Mouse (Mus musculus) hindbrain, postnatal 0 days (tissue): ENCODE measurements at regions not wholly inside any gene's neighbourhood (a gene's known extent, or its start where the extent isn't known, plus 50 kb on each side); places are given as distances from the start of the nearest gene placed in this dataset.
A peak's percentile ranks its signal among the peaks of the same experiment; 100 is the strongest.
"Not testable (repeated sequence)": the region's sequence is repeated elsewhere in the genome, so short reads cannot be mapped to it uniquely, and the experiment has no call there.

Experiments
- ATAC-seq: fragments of 200-750 bp; cut with Nextera tagmentation; 2 replicates; pipeline ENCODE4 v1.8.0; 2017; ENCODE audit warnings: mild to moderate bottlenecking, moderate TSS enrichment, moderate library complexity
- DNase-seq: peaks from one replicate; pipeline ENCODE4 v3.0.0-alpha.2; 2015; ENCODE audit warnings: low spot score
- H3K27ac ChIP-seq: fragments of 300-500 bp; sonication (generic); 2 replicates; pipeline ENCODE4 v1.5.1; 2014; ENCODE audit warnings: mild to moderate bottlenecking
- H3K27me3 ChIP-seq: fragments of 300-500 bp; sonication (generic); 2 replicates; pipeline ENCODE4 v1.6.1; 2014; ENCODE audit warnings: low read length, mixed read lengths; ENCODE audit not compliant: insufficient read depth
- H3K36me3 ChIP-seq: fragments of 300-500 bp; sonication (generic); 2 replicates; pipeline ENCODE4 v1.6.1; 2014; ENCODE audit warnings: low read length, mixed read lengths; ENCODE audit not compliant: insufficient read depth
- H3K4me1 ChIP-seq: fragments of 300-500 bp; sonication (generic); 2 replicates; pipeline ENCODE4 v1.6.1; 2014; ENCODE audit warnings: antibody characterized with exemption, low read length, mixed read lengths; ENCODE audit not compliant: insufficient read depth
- H3K4me2 ChIP-seq: fragments of 300-500 bp; sonication (generic); 2 replicates; pipeline ENCODE4 v1.6.1; 2014; ENCODE audit warnings: low read depth, mild to moderate bottlenecking, low read length, moderate library complexity, mixed read lengths
- H3K4me3 ChIP-seq: fragments of 300-500 bp; sonication (generic); 2 replicates; pipeline ENCODE4 v1.5.1; 2014; ENCODE audit warnings: low read length
- H3K9ac ChIP-seq: fragments of 300-500 bp; sonication (generic); replicated peaks from 2 replicates; pipeline ENCODE4 v1.6.1; 2014; ENCODE audit warnings: mild to moderate bottlenecking, low read length, moderate library complexity, mixed read lengths
- H3K9me3 ChIP-seq: fragments of 300-500 bp; sonication (generic); 2 replicates; pipeline ENCODE4 v1.6.1; 2016; ENCODE audit warnings: low read length, mixed read lengths
- CTCF ChIP-seq: IDR thresholded peaks from 2 replicates; pipeline ENCODE4 v1.5.1; 2016; ENCODE audit warnings: antibody characterized with exemption, control low read depth, low read depth
- WGBS: fragments of 180-500 bp; shearing (Covaris S2); extraction: QIAGEN DNeasy Blood & Tissue Kit; methylation state at CpG from one replicate; pipeline ENCODE4 v1.1.7; 2014; 5-methylcytosine and 5-hydroxymethylcytosine counted together

- no peak for TF ChIP-seq CTCF
- 35% methylated on average over 4 of the region's 4 CpGs for WGBS
- H3K9me3 ChIP-seq = no peaks in the 10 kb centered on the region
- peaks cover 6% of the 10 kb centered on the region; the same call in 1 of the 2 replicates for H3K4me1 ChIP-seq
- no peaks in the 10 kb centered on the region for H3K36me3 ChIP-seq
- H3K27me3 ChIP-seq = no peaks in the 10 kb centered on the region
- H3K4me3 ChIP-seq = no peak overlapping the region
- no peak overlapping the region for H3K4me2 ChIP-seq
- no peak overlapping the region for H3K9ac ChIP-seq
- peak; percentile 24; the same call in 1 of the 2 replicates for ATAC-seq
- H3K27ac ChIP-seq = no peak overlapping the region
- no peak for DNase-seq
These were observed 102.3 kb upstream of the A430005L14Rik start for GRCm38 (mm10) chr4:153854748-153855092.

GRCm38 (mm10) chr4:153861420-153861819 is 95.6 kb upstream of the A430005L14Rik start:
- Histone ChIP-seq H3K36me3 (no peaks in the 10 kb centered on the region), H3K9me3 (no peaks in the 10 kb centered on the region), H3K4me3 (no peak overlapping the region), H3K4me1 (no peaks in the 10 kb centered on the region), H3K27me3 (no peaks in the 10 kb centered on the region), H3K4me2 (no peak overlapping the region), H3K9ac (no peak overlapping the region), H3K27ac (no peak overlapping the region)
- DNase-seq (peak; percentile 33), ATAC-seq (no peak)
- TF ChIP-seq CTCF = 0 out of 2 replicates have a peak, but pooled peaks have one; percentile 26
- WGBS = 61% methylated on average over 8 of the region's 8 CpGs

GRCm38 (mm10) chr4:153862121-153862660 is 94.8 kb upstream of the A430005L14Rik start:
- 78% methylated on average over 12 of the region's 12 CpGs for WGBS

GRCm38 (mm10) chr4:153872346-153872745 is 84.7 kb upstream of the A430005L14Rik start:
- Histone ChIP-seq H3K9ac (no peak overlapping the region), H3K27me3 (no peaks in the 10 kb centered on the region), H3K4me3 (no peak overlapping the region), H3K4me1 (no peaks in the 10 kb centered on the region), H3K9me3 (no peaks in the 10 kb centered on the region), H3K36me3 (no peaks in the 10 kb centered on the region), H3K27ac (no peak overlapping the region), H3K4me2 (no peak overlapping the region)
- WGBS = 64% methylated on average over 3 of the region's 3 CpGs
- DNase-seq (no peak), ATAC-seq (no peak)
- no peak for TF ChIP-seq CTCF

More at GRCm38 (mm10) chr4:153862121-153862660, 94.8 kb upstream of the A430005L14Rik start:
- no peak overlapping the region for H3K27ac ChIP-seq
- DNase-seq = no peak
- no peak overlapping the region for H3K4me3 ChIP-seq
- no peaks in the 10 kb centered on the region for H3K4me1 ChIP-seq
- H3K4me2 ChIP-seq = no peak overlapping the region
- no peaks in the 10 kb centered on the region for H3K36me3 ChIP-seq
- H3K27me3 ChIP-seq = no peaks in the 10 kb centered on the region
- no peak overlapping the region for H3K9ac ChIP-seq
- no peak for TF ChIP-seq CTCF
- ATAC-seq = no peak
- no peaks in the 10 kb centered on the region for H3K9me3 ChIP-seq

DNA sequence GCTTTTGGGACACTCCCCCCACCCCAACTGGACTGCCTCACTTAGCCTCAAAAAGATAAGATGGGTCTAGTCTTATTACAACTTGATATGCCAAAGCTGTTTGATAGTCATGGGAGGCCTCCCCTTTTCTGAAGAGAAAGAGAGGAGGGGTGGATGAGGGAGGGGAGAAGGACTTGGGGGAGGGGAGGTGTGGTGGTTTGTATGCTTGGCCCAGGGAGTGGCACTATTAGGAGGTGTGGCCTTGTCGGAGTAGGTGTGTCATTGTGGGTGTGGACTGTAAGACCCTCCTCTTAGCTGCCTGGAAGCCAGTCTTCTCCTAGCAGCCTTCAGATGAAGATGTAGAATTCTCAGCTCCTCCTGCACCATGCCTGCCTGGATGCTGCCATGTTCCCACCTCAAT is 82.0 kb upstream of the A430005L14Rik start:
- not testable (repeated sequence) for H3K27me3 ChIP-seq, DNase-seq, H3K4me1 ChIP-seq, H3K4me3 ChIP-seq, H3K27ac ChIP-seq, H3K36me3 ChIP-seq, H3K9ac ChIP-seq, ATAC-seq, H3K4me2 ChIP-seq, H3K9me3 ChIP-seq
- 94% methylated on average over 1 of the region's 1 CpGs for WGBS

GRCm38 (mm10) chr4:153876954-153877642 is 79.9 kb upstream of the A430005L14Rik start:
- no peak overlapping the region for H3K9ac ChIP-seq
- no peak for DNase-seq

GRCm38 (mm10) chr4:153883057-153883456 is 74.0 kb upstream of the A430005L14Rik start:
- no peak overlapping the region for H3K4me3 ChIP-seq
- no peaks in the 10 kb centered on the region for H3K27me3 ChIP-seq
- no peak overlapping the region for H3K4me2 ChIP-seq
- no peak overlapping the region for H3K9ac ChIP-seq
- no peaks in the 10 kb centered on the region for H3K36me3 ChIP-seq
- DNase-seq (no peak), ATAC-seq (no peak)
- TF ChIP-seq CTCF = no peak
- H3K4me1 ChIP-seq = no peaks in the 10 kb centered on the region
- 41% methylated on average over 3 of the region's 3 CpGs for WGBS
- no peaks in the 10 kb centered on the region for H3K9me3 ChIP-seq
- no peak overlapping the region for H3K27ac ChIP-seq

More at GRCm38 (mm10) chr4:153876954-153877642, 79.9 kb upstream of the A430005L14Rik start:
- no peak for TF ChIP-seq CTCF
- no peak overlapping the region for H3K4me2 ChIP-seq
- no peaks in the 10 kb centered on the region for H3K36me3 ChIP-seq
- H3K27ac ChIP-seq = no peak overlapping the region
- WGBS = 75% methylated on average over 7 of the region's 7 CpGs
- no peak overlapping the region for H3K4me3 ChIP-seq
- ATAC-seq = no peak
- H3K27me3 ChIP-seq = no peaks in the 10 kb centered on the region
- no peaks in the 10 kb centered on the region for H3K4me1 ChIP-seq
- H3K9me3 ChIP-seq = no peaks in the 10 kb centered on the region
